Mouse (Mus musculus) spleen, adult 18-20 months (tissue): ENCODE results near the gene Cbx2.

ENCODE experiments used
- DNase-seq, 2 experiments: peaks; one replicate each; pipeline ENCODE4 v3.0.0; 2022; ENCODE audit warnings: mixed read lengths in 2 of 2

Cbx2 gene

GRCm38 (mm10) chr11:119058041-119058995, 35.6 kb downstream of the Cbx2 start:
- DNase-seq, result no peak

DNA sequence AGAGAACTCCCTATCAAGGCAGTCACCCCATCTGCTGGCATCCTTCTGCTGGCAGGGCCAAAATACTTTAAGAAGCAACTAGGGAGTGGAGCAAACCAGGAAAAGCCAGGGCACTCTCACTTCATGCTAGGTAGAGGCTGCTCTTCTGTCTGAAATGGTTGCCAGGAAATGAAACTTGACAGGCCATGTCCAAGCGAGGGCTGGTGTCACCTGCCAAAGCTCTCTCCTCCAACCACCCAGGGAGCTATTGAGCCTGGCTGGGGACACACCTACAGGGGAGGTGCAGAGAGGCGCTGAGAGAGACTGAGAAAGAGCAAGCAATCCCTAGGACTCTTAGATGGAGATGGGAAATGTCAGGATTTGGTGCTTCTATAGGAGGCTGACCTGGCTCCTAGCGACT, 36.5 kb downstream of the Cbx2 start:
- no peak for DNase-seq

DNA sequence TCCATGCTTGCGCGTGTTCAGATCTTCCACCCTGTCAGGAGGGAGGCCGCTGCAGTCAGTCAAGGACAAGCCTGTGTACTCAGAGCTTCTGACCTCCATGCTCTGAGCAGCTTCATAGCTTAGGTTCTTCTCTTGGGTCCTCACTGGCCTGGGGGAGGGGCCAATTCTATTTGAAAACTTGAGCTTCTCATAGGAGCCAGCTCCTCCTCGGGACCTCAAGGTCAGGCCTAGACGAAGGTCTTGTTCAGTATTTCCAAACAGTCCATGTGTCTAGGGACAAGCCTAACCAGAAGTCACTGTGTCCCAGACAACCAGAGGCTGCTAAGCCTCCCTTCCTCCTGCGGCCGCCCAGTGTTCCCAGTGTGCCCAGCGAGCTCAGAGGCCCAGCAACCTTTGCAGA, 44.1 kb downstream of the Cbx2 start:
- DNase-seq, result no peak

DNA sequence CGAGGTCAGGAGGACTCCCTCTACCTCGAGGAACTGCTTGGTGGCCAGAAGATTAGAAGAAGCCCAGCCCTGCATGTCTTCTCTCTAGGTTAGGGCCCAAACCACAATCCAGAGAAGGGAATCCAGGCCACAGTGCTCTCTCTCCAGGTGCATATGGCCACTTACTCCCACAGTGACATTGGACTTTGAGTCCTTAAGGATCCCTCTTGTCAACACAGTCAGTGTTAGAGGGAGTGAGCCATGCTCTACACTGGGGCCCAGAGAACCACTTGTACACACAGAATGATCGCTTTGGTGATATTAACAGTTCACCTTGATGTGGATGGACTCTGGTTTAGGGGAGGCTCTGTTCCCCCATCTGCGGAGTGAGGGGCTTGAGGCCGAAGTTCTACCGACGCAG, 49.5 kb downstream of the Cbx2 start:
- DNase-seq, result no peak

GRCm38 (mm10) chr11:119072986-119073385, 50.2 kb downstream of the Cbx2 start:
- no peak for DNase-seq

DNA sequence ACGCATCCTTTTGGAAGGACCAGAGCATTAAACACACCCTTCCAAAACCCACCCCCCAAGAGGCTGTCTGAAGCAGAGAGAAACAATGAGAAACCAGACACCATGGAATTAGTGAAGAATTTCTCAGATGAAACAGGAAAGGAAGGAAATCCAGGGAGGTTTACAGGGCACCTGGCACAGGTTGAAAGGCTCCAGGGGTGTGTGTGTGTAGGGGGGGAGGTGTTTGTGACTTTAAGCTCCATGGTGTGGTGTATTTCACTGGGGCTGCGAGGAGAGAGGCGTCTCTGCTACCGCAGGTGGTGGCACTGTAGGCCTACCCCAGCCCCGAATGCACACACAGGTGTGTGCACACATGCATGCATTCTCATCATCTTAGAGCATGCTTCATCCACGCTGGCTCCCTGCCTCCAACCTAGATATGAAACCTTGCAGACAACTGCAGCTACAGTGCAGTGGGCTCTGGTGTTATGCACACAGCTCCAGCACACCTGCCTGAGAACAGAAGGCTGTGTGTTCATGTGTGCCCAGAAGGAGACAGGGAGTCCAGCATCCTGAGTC, 51.2 kb downstream of the Cbx2 start:
- no peak for DNase-seq

DNA sequence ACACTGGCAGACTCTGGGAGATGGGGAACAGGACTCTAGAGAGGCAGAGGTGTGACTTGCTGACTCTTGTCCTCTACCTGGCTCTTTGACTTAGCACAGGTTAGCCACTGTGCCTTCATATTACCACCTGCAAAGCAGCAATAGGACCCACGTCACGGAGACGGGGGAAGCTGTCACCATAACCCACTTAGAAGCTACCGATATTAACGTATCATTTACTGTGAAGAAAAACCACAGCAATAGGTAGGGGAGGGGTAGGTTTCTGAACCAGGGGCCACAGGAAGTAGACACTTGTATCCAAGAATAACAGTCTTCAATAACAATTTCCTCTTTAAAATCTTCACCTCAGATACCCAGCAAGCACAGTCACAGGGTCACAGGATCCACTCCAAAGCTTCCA, 53.0 kb downstream of the Cbx2 start:
- no peak for DNase-seq

- DNase-seq, result no peak
Measured at GRCm38 (mm10) chr11:119077755-119078154, 55.0 kb downstream of the Cbx2 start.

DNA sequence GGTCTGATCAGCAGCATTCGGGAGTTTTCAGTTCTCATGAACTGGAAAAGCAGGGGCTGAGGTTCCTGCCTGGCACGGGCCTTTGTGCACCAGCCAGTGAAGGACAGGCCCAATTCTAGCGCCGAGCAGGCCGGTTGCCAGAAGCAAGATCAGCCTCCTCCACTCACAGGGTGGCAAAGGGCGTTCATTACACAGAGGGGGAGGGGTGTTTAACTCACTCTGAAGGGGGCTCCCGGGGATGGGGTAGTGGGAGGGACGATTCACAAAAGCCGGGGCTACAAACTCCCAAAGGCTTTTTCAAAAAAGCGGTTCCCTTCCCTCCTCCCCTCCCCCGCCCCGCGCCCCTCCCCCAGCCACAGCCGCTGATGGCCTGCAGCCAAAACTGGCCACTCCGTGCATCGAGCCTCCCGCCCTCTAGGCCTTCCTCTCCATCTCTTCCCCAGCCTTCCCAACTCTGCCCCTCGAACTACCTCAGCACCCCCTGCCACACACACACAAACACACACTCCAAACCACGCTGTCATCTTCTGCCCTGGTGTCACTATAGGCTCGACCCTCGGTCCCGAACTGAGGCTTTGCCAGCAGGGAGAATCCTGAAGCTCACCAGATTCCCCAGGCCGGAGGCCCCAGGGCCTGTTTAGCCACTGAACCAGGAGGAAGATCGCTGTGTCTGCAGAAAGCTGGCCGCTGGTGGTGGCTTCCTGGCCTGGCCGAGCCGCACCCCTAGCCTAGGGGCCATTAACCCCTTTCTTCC, 56.1 kb downstream of the Cbx2 start:
- DNase-seq, result no peak

DNA sequence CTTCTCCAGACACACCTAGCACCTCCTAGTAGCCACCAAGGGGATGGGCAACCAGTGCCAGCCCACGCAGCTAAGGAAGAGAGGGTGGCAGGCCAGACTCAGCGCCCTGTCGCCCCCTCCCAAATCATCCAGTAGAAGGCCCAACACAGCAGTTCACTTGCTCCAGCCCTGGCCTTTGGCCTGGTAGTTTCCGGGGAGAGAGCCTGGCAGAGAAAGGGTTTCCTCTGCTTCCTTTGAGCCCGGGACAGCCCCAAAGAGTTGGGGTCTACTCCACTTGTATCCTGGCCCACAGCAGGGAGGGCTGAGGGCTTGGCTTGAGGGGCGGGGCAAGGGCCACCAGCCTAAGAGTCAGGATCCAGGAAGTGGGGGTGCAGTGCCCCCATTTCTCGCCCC, 56.7 kb downstream of the Cbx2 start:
- DNase-seq, result no peak

GRCm38 (mm10) chr11:119080461-119081147, 57.8 kb downstream of the Cbx2 start:
- DNase-seq, result no peak
